Mouse (Mus musculus): ENCODE results near the gene Ephb4.

- TF ChIP-seq POLR2A (IDR thresholded peaks at IDR 0.05; ENCODE audit: low read depth, low read length) (no peak), CTCF (IDR thresholded peaks at IDR 0.05; ENCODE audit: extremely low read depth, insufficient read length, insufficient replicate concordance, low read depth, low read length) (no peak)
Measured at GRCm38 (mm10) chr5:137373371-137373950, 23.6 kb downstream of the Ephb4 start.
